Mouse (Mus musculus) midbrain, embryonic 13.5 days (tissue): ENCODE measurements around the gene Mier1. TPM values are rescaled to one million over a fixed set of nuclear protein-coding genes. Genes with fewer than 3 reads are reported as not detected.

ENCODE experiments used
- ATAC-seq: fragments of 200-750 bp; cut with Nextera tagmentation; 2 replicates; pipeline ENCODE4 v1.8.0; 2017; ENCODE audit warnings: mild to moderate bottlenecking, moderate TSS enrichment, moderate library complexity
- H3K27ac ChIP-seq: fragments of 300-500 bp; sonication (generic); 2 replicates; pipeline ENCODE4 v1.5.1; 2015; ENCODE audit warnings: inconsistent platforms, mild to moderate bottlenecking, moderate library complexity
- H3K27me3 ChIP-seq: fragments of 300-500 bp; sonication (generic); 2 replicates; pipeline ENCODE4 v1.6.1; 2015; ENCODE audit warnings: mild to moderate bottlenecking, inconsistent platforms
- H3K36me3 ChIP-seq: fragments of 300-500 bp; sonication (generic); 2 replicates; pipeline ENCODE4 v1.6.1; 2015; ENCODE audit warnings: mild to moderate bottlenecking, inconsistent platforms
- H3K4me1 ChIP-seq: fragments of 300-500 bp; sonication (generic); replicated peaks from 2 replicates; pipeline ENCODE4 v1.6.1; 2015; ENCODE audit warnings: inconsistent platforms
- H3K4me2 ChIP-seq: fragments of 300-500 bp; sonication (generic); replicated peaks from 2 replicates; pipeline ENCODE4 v1.6.1; 2015; ENCODE audit warnings: moderate library complexity, mild to moderate bottlenecking, inconsistent platforms
- H3K4me3 ChIP-seq: fragments of 300-500 bp; sonication (generic); replicated peaks from 2 replicates; pipeline ENCODE4 v1.5.1; 2015; ENCODE audit warnings: mild to moderate bottlenecking, inconsistent platforms
- H3K9ac ChIP-seq: fragments of 300-500 bp; sonication (generic); replicated peaks from 2 replicates; pipeline ENCODE4 v1.6.1; 2015; ENCODE audit warnings: mild to moderate bottlenecking, inconsistent platforms
- H3K9me3 ChIP-seq: fragments of 300-500 bp; sonication (generic); 2 replicates; pipeline ENCODE4 v1.6.1; 2016; ENCODE audit warnings: mild to moderate bottlenecking, inconsistent platforms
- WGBS: fragments of 180-500 bp; shearing (Covaris S2); methylation state at CpG from one replicate; pipeline ENCODE4 v1.1.7; 2015; 5-methylcytosine and 5-hydroxymethylcytosine counted together
- polyA plus RNA-seq: library from polyadenylated mRNA; unstranded; fragments of >200 nt; fragmentation: Nextera tagmentation; extraction: Ambion mirVana; gene quantifications from 2 replicates; pipeline ENCODE4 v1.2.1, GENCODE M21; 2015

Mier1 gene
- polyA plus RNA-seq, 1 experiment from 2014 or later, result 34.6 TPM

DNA sequence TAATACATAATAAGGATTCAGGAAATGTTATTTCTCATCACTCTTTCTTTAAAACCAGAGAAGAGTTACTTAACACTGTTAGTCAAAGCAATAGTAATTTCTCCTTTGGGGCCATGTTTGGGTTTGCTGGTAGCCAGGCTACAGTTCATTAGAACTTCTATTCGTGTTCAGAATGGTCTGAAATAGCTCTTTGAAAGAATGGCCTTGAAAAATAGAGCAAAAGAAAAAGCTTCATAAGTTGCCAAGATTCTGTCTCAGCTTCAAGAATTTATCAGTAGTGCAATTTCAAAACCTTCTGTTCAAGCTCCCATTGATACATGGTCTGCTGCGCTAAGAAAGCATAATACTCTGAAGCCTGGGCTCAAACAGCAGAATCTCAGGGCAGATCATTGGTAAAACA, 89.5 kb downstream of the Mier1 start:
- no peaks in the 10 kb centered on the region for H3K9me3 ChIP-seq
- no peak overlapping the region for H3K4me2 ChIP-seq
- H3K4me1 ChIP-seq, result no peaks in the 10 kb centered on the region
- WGBS, result 84% methylated on average over 2 of the region's 2 CpGs
- H3K27ac ChIP-seq, result no peak overlapping the region
- H3K27me3 ChIP-seq, result no peaks in the 10 kb centered on the region
- ATAC-seq, result no peak
- no peak overlapping the region for H3K9ac ChIP-seq
- H3K36me3 ChIP-seq, result peaks cover 58% of the 10 kb centered on the region
- no peak overlapping the region for H3K4me3 ChIP-seq

DNA sequence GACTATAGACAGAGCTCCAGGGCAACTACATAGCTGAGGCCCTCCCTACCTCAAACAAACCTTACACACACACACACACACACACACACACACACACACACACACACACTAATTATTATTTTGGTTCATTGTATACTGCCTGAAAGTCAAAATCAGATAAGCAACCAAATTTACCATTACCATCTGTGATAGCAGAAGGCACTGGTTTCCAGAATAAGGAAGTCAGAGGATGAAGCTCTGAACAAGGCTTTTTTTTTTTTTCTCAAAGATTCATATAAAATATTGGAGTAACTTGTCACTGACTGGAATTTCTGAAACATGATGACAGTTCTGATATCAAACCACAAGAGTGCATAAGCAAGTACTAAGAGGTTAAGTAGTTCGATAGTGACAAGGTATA, 94.4 kb downstream of the Mier1 start:
- H3K4me1 ChIP-seq, result peaks cover 11% of the 10 kb centered on the region
- no peak overlapping the region for H3K4me3 ChIP-seq
- H3K27ac ChIP-seq, result no peak overlapping the region
- no peak overlapping the region for H3K9ac ChIP-seq
- no peak for ATAC-seq
- no peak overlapping the region for H3K4me2 ChIP-seq
- H3K27me3 ChIP-seq, result no peaks in the 10 kb centered on the region
- peaks cover 52% of the 10 kb centered on the region for H3K36me3 ChIP-seq
- H3K9me3 ChIP-seq, result no peaks in the 10 kb centered on the region
- WGBS, result 93% methylated on average over 1 of the region's 1 CpGs

DNA sequence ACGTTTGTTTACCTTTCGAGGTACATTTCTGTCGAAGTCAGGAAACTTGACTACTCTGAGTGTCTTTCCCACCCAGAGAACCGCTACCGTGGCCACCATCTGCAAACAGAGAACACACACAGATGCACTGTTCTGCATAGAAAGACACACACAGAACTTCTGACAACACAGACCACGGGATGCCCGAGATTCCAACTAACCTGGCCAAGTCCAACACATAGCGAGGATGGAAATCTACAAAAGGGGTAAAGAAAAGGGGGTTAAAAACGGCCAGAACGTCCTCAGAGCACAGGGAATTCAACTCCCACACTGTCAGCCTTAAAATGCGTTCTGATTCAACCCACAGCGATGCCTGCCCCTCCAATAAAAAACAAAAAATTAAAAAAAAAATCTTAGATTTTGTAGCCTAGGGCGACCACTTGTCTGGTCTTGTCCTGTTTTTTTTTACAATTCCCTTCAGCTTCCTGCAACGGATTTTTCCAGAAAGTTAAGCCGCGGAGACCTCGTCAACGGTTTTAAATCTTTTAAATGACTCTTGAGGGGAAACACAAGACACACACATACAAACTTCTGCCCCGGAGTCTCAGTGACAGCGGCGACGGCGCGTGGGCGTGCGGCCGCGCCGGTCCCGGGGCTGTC, 99.8 kb downstream of the Mier1 start:
- no peaks in the 10 kb centered on the region for H3K27me3 ChIP-seq
- H3K4me3 ChIP-seq, result peak overlapping the region; percentile 79
- no peaks in the 10 kb centered on the region for H3K9me3 ChIP-seq
- WGBS, result 4% methylated on average over 30 of the region's 30 CpGs
- H3K9ac ChIP-seq, result peak overlapping the region; percentile 99
- H3K4me1 ChIP-seq, result peaks cover 24% of the 10 kb centered on the region
- no peak for ATAC-seq
- peaks cover 15% of the 10 kb centered on the region for H3K36me3 ChIP-seq
- H3K4me2 ChIP-seq, result peak overlapping the region; percentile 71
- H3K27ac ChIP-seq, result peak overlapping the region; percentile 99

- no peaks in the 10 kb centered on the region for H3K9me3 ChIP-seq
- H3K9ac ChIP-seq, result peak overlapping the region; percentile 99
- peaks cover 24% of the 10 kb centered on the region for H3K4me1 ChIP-seq
- peak overlapping the region; percentile 79 for H3K4me3 ChIP-seq
- H3K36me3 ChIP-seq, result peaks cover 10% of the 10 kb centered on the region
- H3K27ac ChIP-seq, result peak overlapping the region; percentile 99
- WGBS, result under 1% methylated on average over 48 of the region's 48 CpGs
- ATAC-seq, result peak; percentile 82
- H3K4me2 ChIP-seq, result peak overlapping the region; percentile 71
- no peaks in the 10 kb centered on the region for H3K27me3 ChIP-seq
Observed at GRCm38 (mm10) chr4:103214498-103214924, 100.3 kb downstream of the Mier1 start.

Other genes with a start within 250 kb of the Mier1 start
- 0.41 and 0.74 TPM in 2 replicates for gene Tctex1d1, start 135.8 kb upstream of the Mier1 start, polyA plus RNA-seq
- 0.24 TPM in 1 of 2 replicates, not detected in the other for gene Insl5, start 87.5 kb upstream of the Mier1 start, polyA plus RNA-seq
- 4.8 and 4.9 TPM in 2 replicates for gene Wdr78, start 165 bp downstream of the Mier1 start, polyA plus RNA-seq
- 4.8 and 5.7 TPM in 2 replicates for gene Slc35d1, start 100.8 kb downstream of the Mier1 start, polyA plus RNA-seq
- gene 4921539E11Rik, start 176.5 kb downstream of the Mier1 start, polyA plus RNA-seq, result not detected in 2 replicates
- 11.1 and 12.0 TPM in 2 replicates for gene Oma1, start 199.4 kb downstream of the Mier1 start, polyA plus RNA-seq